Mouse (Mus musculus): ENCODE measurements around the gene Lrrc23. TPM values are rescaled to one million over a fixed set of nuclear protein-coding genes. Genes with fewer than 3 reads are reported as not detected.
A peak's percentile ranks its signal among the peaks of the same experiment; 100 is the strongest.

Lrrc23 gene
- polyA plus RNA-seq, 1 experiment from 2014 or later, result 0.17 TPM

DNA sequence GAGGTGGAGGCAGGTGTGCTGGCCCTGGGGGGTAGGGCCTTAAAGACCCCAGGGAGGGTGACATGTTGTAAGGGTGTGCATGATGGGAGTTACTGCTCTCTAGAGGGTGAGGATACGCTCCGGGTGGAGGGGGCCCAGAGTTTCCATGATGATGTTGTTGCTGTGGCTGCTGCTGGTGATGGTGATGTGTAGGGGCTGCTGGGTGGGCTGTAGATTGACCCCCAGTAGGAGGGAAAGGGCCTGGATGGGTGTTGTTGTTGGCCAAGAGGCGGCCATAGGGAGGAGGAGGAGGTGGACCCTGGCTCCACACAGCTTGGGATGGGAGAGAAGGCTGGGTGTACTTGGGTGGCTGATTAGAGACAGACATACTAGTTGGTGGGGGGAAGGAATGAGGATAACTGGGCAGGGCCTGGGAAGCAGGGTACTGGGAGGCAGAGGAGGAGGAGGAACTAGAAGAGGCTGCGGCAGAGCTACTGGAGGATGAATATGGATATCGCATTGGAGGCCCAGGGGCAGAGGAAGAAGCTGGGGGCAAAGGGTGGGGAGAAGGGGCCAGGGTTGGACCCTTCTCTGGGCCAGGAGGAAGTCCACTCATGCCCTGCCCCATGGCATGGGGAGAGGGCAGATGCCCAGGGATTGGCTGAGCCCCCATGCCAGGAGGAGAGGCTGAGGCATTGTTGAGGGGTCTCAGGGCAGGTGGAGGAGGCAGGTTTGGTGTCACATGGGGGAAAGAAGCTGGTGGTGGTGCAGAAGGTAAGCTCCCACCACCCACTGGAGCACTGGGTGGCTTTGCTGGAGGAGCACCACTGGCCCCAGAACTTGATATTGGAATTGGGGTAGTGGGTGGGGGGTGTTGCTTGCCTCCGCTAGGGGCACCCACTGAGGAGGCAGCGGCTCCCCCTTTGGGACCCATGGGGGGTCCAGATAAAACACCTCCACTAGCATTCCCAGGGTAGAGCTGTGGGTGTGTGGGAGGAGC is 32.6 kb downstream of the Lrrc23 start:
- no peaks in the 10 kb centered on the region for H3K9me3 ChIP-seq (ENCODE audit: low read depth, low read length)
- H3K4me1 ChIP-seq (ENCODE audit: insufficient read depth), result 0 out of 2 replicates have a peak, but pooled peaks cover 7% of the 10 kb centered on the region
- peak; percentile 7 for DNase-seq
- H3K4me3 ChIP-seq (ENCODE audit: low read depth, low read length), result peak overlapping the region; percentile 44; the same call in 1 of the 2 replicates
- no peak for TF ChIP-seq CTCF (IDR thresholded peaks at IDR 0.05; ENCODE audit: low read depth)
- WGBS, result 90% methylated on average over 7 of the region's 7 CpGs
- H3K36me3 ChIP-seq (ENCODE audit: insufficient read depth), result peaks cover 69% of the 10 kb centered on the region
- peak overlapping the region; percentile 73 for H3K9ac ChIP-seq
- no peak for ATAC-seq (ENCODE audit: insufficient read depth)
- peak overlapping the region; percentile 97 for H3K4me2 ChIP-seq
- no peaks in the 10 kb centered on the region for H3K27me3 ChIP-seq (ENCODE audit: insufficient read depth, low read length)
- H3K27ac ChIP-seq (ENCODE audit: low read depth), result no peak overlapping the region; the same call in 1 of the 2 replicates

DNA sequence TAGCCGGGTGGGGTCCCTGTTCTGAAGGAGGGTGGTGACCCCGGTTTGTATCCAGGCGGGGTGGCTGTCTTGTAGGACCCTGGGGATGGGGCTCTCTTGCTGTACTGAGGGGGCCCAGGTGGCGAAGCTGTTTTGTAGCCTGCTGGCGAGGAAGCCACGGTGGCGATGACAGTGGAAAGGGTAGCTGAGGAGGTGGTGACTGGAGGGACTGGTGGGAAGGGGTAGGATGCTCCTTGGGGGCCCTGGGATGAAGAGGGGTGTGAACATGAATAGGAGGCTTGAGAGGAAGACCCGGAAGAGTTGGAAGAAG is 33.3 kb downstream of the Lrrc23 start:
- Histone ChIP-seq H3K27ac (ENCODE audit: low read depth) (peak overlapping the region; percentile 88), H3K9me3 (ENCODE audit: low read depth, low read length) (no peaks in the 10 kb centered on the region), H3K4me3 (ENCODE audit: low read depth, low read length) (peak overlapping the region; percentile 44), H3K27me3 (ENCODE audit: insufficient read depth, low read length) (no peaks in the 10 kb centered on the region), H3K4me2 (peak overlapping the region; percentile 97), H3K36me3 (ENCODE audit: insufficient read depth) (peaks cover 69% of the 10 kb centered on the region), H3K9ac (peak overlapping the region; percentile 73), H3K4me1 (ENCODE audit: insufficient read depth) (0 out of 2 replicates have a peak, but pooled peaks cover 11% of the 10 kb centered on the region)
- DNase-seq, result no peak
- no peak for TF ChIP-seq CTCF (IDR thresholded peaks at IDR 0.05; ENCODE audit: low read depth)
- peak; percentile 3; the same call in 1 of the 2 replicates for ATAC-seq (ENCODE audit: insufficient read depth)
- 19% methylated on average over 8 of the region's 8 CpGs for WGBS

DNA sequence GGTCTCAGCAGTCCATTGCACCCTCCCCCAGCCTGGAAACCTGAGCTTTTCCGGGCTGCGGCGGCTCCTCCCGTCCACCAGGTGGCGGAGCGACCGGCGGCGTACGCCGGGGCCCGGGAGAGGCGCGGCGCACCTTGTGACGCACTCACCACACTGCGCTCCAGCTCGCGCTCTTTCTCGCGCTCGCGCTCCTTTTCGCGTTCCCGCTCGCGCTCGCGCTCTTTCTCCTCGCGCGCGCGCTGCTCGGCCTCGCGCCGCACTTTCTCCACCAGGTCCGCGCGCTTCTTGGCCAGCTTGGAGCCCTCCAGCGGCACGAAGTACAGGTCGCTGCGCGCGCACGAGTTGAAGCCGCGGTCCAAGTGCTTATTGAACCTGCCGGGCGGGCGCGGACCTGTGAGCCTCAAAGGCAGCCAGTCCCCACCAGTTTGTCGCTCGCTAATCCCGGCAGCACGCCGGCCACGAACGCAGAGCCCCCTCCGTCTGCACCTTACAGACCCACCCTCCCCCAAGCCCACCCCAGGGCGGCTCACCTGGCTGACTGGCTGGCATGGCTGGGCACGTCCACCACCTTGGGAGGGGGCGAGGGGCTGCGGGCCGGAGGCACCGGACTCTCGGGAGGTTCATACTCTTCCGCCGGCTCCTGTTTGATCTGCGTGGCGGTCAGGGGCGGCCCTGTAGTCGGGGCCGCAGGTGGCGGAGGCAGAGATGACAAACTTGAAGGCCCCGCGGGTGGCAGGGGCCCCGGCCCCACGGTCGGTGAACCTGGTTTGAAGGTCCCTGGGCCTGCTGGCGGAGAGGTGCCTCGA is 33.8 kb downstream of the Lrrc23 start:
- WGBS, result 2% methylated on average over 85 of the region's 85 CpGs
- Histone ChIP-seq H3K36me3 (ENCODE audit: insufficient read depth) (peaks cover 69% of the 10 kb centered on the region), H3K9me3 (ENCODE audit: low read depth, low read length) (no peaks in the 10 kb centered on the region), H3K4me3 (ENCODE audit: low read depth, low read length) (peak overlapping the region; percentile 44), H3K4me1 (ENCODE audit: insufficient read depth) (0 out of 2 replicates have a peak, but pooled peaks cover 11% of the 10 kb centered on the region), H3K4me2 (peak overlapping the region; percentile 97), H3K9ac (peak overlapping the region; percentile 73), H3K27ac (ENCODE audit: low read depth) (peak overlapping the region; percentile 88), H3K27me3 (ENCODE audit: insufficient read depth, low read length) (no peaks in the 10 kb centered on the region)
- DNase-seq, result peak; percentile 97
- TF ChIP-seq CTCF (IDR thresholded peaks at IDR 0.05; ENCODE audit: low read depth), result peak; percentile 75
- peak; percentile 72 for ATAC-seq (ENCODE audit: insufficient read depth)

DNA sequence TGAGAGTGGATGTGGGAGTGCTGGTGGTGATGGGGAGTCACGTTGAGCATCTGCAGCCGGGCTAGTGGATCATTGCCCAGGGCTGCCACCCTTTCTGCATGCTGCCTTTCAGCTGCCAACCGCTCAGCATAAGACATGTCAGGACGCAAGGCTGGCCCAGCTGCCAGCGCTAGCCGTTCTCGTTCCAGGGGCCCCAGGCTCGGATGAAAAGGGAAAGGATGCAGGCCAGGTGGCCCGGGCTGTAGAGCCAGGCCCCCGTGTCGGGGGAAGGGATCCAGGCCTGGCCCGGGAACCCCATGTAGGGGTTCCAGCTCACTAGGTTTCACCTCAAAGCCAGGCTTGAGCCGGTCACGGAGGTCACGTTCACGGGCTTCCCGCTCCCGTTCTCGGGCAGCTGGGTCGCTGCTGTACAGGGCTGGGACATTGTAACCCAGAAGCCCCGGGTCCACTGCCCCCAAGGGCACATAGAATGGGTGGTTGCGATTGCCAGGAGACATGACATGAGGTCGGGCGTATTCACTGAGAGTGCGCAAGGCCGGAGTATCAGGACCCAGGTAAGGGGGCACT is 34.7 kb downstream of the Lrrc23 start:
- TF ChIP-seq CTCF (IDR thresholded peaks at IDR 0.05; ENCODE audit: low read depth), result no peak
- Histone ChIP-seq H3K9ac (peak overlapping the region; percentile 29; the same call in 1 of the 2 replicates), H3K4me2 (peak overlapping the region; percentile 97), H3K27ac (ENCODE audit: low read depth) (peak overlapping the region; percentile 46; the same call in 1 of the 2 replicates), H3K4me3 (ENCODE audit: low read depth, low read length) (peak overlapping the region; percentile 44), H3K9me3 (ENCODE audit: low read depth, low read length) (no peaks in the 10 kb centered on the region), H3K27me3 (ENCODE audit: insufficient read depth, low read length) (no peaks in the 10 kb centered on the region), H3K4me1 (ENCODE audit: insufficient read depth) (peaks cover 13% of the 10 kb centered on the region; the same call in 1 of the 2 replicates), H3K36me3 (ENCODE audit: insufficient read depth) (peaks cover 67% of the 10 kb centered on the region)
- ATAC-seq (ENCODE audit: insufficient read depth) (no peak), DNase-seq (no peak)
- WGBS, result 69% methylated on average over 26 of the region's 26 CpGs

DNA sequence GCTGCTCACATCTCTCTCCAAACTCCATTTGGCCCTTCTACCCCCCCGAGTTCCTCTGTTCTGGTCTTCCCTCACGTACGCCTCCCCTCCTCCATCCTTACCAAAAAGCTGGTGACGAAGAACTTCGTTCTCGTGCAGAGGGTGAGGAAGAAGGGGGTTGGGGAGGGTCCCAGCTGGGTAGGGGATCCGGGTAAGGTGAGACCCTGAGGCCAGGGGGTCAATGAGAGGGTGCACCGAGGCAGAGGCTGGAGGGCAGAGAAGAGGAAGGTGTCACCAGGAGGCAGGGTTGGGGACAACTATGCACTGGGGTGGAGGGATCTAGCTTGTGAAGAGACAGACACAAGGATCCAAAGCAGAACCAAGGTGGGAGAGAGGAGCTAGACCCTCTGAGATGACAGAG is 35.9 kb downstream of the Lrrc23 start:
- Histone ChIP-seq H3K4me1 (ENCODE audit: insufficient read depth) (peaks cover 18% of the 10 kb centered on the region; the same call in 1 of the 2 replicates), H3K27ac (ENCODE audit: low read depth) (no peak overlapping the region), H3K36me3 (ENCODE audit: insufficient read depth) (peaks cover 55% of the 10 kb centered on the region), H3K4me2 (no peak overlapping the region), H3K9ac (no peak overlapping the region), H3K9me3 (ENCODE audit: low read depth, low read length) (no peaks in the 10 kb centered on the region), H3K27me3 (ENCODE audit: insufficient read depth, low read length) (no peaks in the 10 kb centered on the region), H3K4me3 (ENCODE audit: low read depth, low read length) (no peak overlapping the region)
- DNase-seq, result no peak
- TF ChIP-seq CTCF (IDR thresholded peaks at IDR 0.05; ENCODE audit: low read depth), result no peak
- 78% methylated on average over 8 of the region's 8 CpGs for WGBS
- ATAC-seq (ENCODE audit: insufficient read depth), result no peak

DNA sequence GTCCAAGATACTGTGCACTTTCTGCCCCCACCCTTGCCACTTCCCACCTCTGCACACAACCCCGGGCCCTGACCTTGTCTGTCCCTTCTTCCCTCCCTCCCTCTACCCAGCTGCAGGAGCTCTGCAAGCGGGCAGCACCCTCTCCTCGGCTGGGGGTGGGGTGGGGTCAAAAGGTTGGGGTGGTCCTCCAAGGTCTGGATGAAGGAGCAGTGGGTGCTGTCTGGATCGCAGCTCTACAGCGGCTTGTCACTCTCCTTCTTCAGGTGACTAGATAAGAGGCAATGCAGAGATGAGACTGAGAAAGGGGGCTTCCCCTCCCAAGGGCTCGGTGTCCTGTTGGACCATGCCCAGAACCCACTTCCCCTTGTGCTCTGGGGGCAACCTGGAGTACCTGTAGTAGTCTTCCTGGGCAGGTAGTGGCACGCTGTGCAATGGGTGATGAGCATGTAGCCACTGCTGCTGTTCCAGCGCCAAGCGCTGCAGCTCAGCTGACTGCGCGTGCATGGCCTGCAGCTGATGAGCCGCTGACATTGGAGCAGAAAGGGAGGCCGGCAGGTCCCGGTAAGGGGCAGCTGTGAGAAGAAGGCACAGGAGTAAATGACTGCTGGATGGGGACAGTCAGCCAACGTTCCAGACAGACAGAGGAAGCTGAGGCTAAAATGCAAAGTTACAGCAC is 36.5 kb downstream of the Lrrc23 start:
- no peak for TF ChIP-seq CTCF (IDR thresholded peaks at IDR 0.05; ENCODE audit: low read depth)
- H3K9ac ChIP-seq, result no peak overlapping the region
- peaks cover 18% of the 10 kb centered on the region; the same call in 1 of the 2 replicates for H3K4me1 ChIP-seq (ENCODE audit: insufficient read depth)

More for the DNA sequence above, 36.5 kb downstream of the Lrrc23 start:
- no peak overlapping the region for H3K4me3 ChIP-seq (ENCODE audit: low read depth, low read length)
- no peak for ATAC-seq (ENCODE audit: insufficient read depth)
- no peak for DNase-seq
- H3K4me2 ChIP-seq, result no peak overlapping the region
- peaks cover 49% of the 10 kb centered on the region for H3K36me3 ChIP-seq (ENCODE audit: insufficient read depth)
- H3K27me3 ChIP-seq (ENCODE audit: insufficient read depth, low read length), result no peaks in the 10 kb centered on the region
- H3K27ac ChIP-seq (ENCODE audit: low read depth), result no peak overlapping the region
- WGBS, result 87% methylated on average over 15 of the region's 15 CpGs
- no peaks in the 10 kb centered on the region for H3K9me3 ChIP-seq (ENCODE audit: low read depth, low read length)

All from lung, embryonic 14.5 days (tissue).